Comparison of ENCODE assay signal across 7 mouse cellular contexts in genomic region chr19:46397436-46398001, GRCm38 (mm10). TPM values are rescaled to one million over a fixed set of nuclear protein-coding genes. Genes with fewer than 3 reads are reported as not detected.
DNase-seq lines count a peak whose midpoint lies in the region; ATAC-seq lines count a peak whose summit lies in the region.

No protein-coding gene starts in this region.

- peaks cover 5% of the 10 kb centered on the region; the same call in 1 of the 2 replicates for H3K36me3 ChIP-seq in intestine, embryonic 16.5 days (ENCODE audit: control insufficient read depth, insufficient read depth, low read length)
- H3K36me3 ChIP-seq in midbrain, embryonic 16.5 days (ENCODE audit: control insufficient read depth, insufficient read depth, low read length), result no peaks in the 10 kb centered on the region

- H3K9me3 ChIP-seq in intestine, embryonic 16.5 days (ENCODE audit: control insufficient read depth, low read length), result no peaks in the 10 kb centered on the region
- H3K9me3 ChIP-seq in midbrain, embryonic 16.5 days (replicated peaks; ENCODE audit: control insufficient read depth, low read length, poor library complexity, severe bottlenecking), result no peaks in the 10 kb centered on the region

- peak overlapping the region; percentile 81 for H3K4me2 ChIP-seq in intestine, embryonic 16.5 days (ENCODE audit: low read depth, low read length)
- H3K4me2 ChIP-seq in midbrain, embryonic 16.5 days (ENCODE audit: low read length), result peak overlapping the region; percentile 94

- 4% methylated on average over 17 of the region's 19 CpGs for WGBS in intestine, embryonic 16.5 days
- 0% methylated on average over 18 of the region's 19 CpGs for WGBS in midbrain, embryonic 16.5 days

- H3K4me1 ChIP-seq in intestine, embryonic 16.5 days (ENCODE audit: control insufficient read depth, insufficient read depth, low read length), result peaks cover 35% of the 10 kb centered on the region
- peaks cover 47% of the 10 kb centered on the region for H3K4me1 ChIP-seq in midbrain, embryonic 16.5 days (ENCODE audit: control insufficient read depth, insufficient read depth, low read length)

- H3K4me3 ChIP-seq in intestine, embryonic 16.5 days (ENCODE audit: low read length), result peak overlapping the region; percentile 95
- H3K4me3 ChIP-seq in midbrain, embryonic 16.5 days (ENCODE audit: low read depth, low read length), result peak overlapping the region; percentile 95

- no peak for ATAC-seq in intestine, embryonic 16.5 days
- no peak for ATAC-seq in midbrain, embryonic 16.5 days

- H3K27me3 ChIP-seq in intestine, embryonic 16.5 days (replicated peaks; ENCODE audit: control insufficient read depth, insufficient read depth, low read length), result no peaks in the 10 kb centered on the region
- H3K27me3 ChIP-seq in midbrain, embryonic 16.5 days (ENCODE audit: control insufficient read depth, insufficient read depth, low read depth, low read length), result no peaks in the 10 kb centered on the region

- H3K27ac ChIP-seq in intestine, embryonic 16.5 days (ENCODE audit: low read length), result peak overlapping the region; percentile 88
- no peak overlapping the region for H3K27ac ChIP-seq in midbrain, embryonic 16.5 days (ENCODE audit: low read length)

- DNase-seq in right cerebral cortex, postnatal 4 days, result peak; percentile 15
- no peak for DNase-seq in right cerebral cortex, postnatal 14 days
- DNase-seq in embryo, embryonic 11 days, result peak; percentile 54
- DNase-seq in frontal cortex, postnatal 25 days (ENCODE audit: low spot score in 2 of 2), result no peak
- DNase-seq in layer of hippocampus, postnatal 25 days (ENCODE audit: extremely low spot score in 1 of 2, low spot score in 1 of 2), result no peak

- H3K9ac ChIP-seq in intestine, embryonic 16.5 days (ENCODE audit: low read depth, low read length), result peak overlapping the region; percentile 89
- H3K9ac ChIP-seq in midbrain, embryonic 16.5 days (ENCODE audit: low read depth, low read length), result peak overlapping the region; percentile 79

RNA-seq across cellular contexts. Expression of gene Sufu, which starts 0.8 kb away (rescaled TPM):
- polyA plus RNA-seq in intestine, embryonic 16.5 days (2015; fragmentation: Nextera tagmentation; extraction: Ambion mirVana), result 20.5 and 20.7 TPM in 2 replicates
- 19.0 and 22.5 TPM in 2 replicates for polyA plus RNA-seq in midbrain, embryonic 16.5 days (2015; fragmentation: Nextera tagmentation; extraction: Ambion mirVana)
- total RNA-seq in layer of hippocampus, postnatal 25 days (2021), result 10 to 100 TPM; 19.4 to 22.1 TPM

RNA-seq across cellular contexts. Expression of gene Actr1a, which starts 2.0 kb away (rescaled TPM):
- 116 and 119 TPM in 2 replicates for polyA plus RNA-seq in intestine, embryonic 16.5 days (2015; fragmentation: Nextera tagmentation; extraction: Ambion mirVana)
- 378 and 383 TPM in 2 replicates for polyA plus RNA-seq in midbrain, embryonic 16.5 days (2015; fragmentation: Nextera tagmentation; extraction: Ambion mirVana)
- total RNA-seq in layer of hippocampus, postnatal 25 days (2021), result 100 to 1,000 TPM; 174 to 194 TPM

RNA-seq across cellular contexts. Expression of gene 2310034G01Rik, which starts 47.4 kb away (rescaled TPM):
- polyA plus RNA-seq in intestine, embryonic 16.5 days (2015; fragmentation: Nextera tagmentation; extraction: Ambion mirVana), result 1.3 and 1.5 TPM in 2 replicates
- polyA plus RNA-seq in midbrain, embryonic 16.5 days (2015; fragmentation: Nextera tagmentation; extraction: Ambion mirVana), result 1.4 and 2.7 TPM in 2 replicates
- total RNA-seq in layer of hippocampus, postnatal 25 days (2021), result under 1 TPM; 0.76 to 0.89 TPM

RNA-seq across cellular contexts. Expression of gene Mfsd13a, which starts 56.6 kb away (rescaled TPM):
- polyA plus RNA-seq in intestine, embryonic 16.5 days (2015; fragmentation: Nextera tagmentation; extraction: Ambion mirVana), result 16.2 and 16.3 TPM in 2 replicates
- polyA plus RNA-seq in midbrain, embryonic 16.5 days (2015; fragmentation: Nextera tagmentation; extraction: Ambion mirVana), result 10.7 and 11.8 TPM in 2 replicates
- 10 to 100 TPM; 29.9 to 31.4 TPM for total RNA-seq in layer of hippocampus, postnatal 25 days (2021)

RNA-seq across cellular contexts. Expression of gene Cuedc2, which starts 59.0 kb away (rescaled TPM):
- 127 and 132 TPM in 2 replicates for polyA plus RNA-seq in intestine, embryonic 16.5 days (2015; fragmentation: Nextera tagmentation; extraction: Ambion mirVana)
- 313 and 332 TPM in 2 replicates for polyA plus RNA-seq in midbrain, embryonic 16.5 days (2015; fragmentation: Nextera tagmentation; extraction: Ambion mirVana)
- 100 to 1,000 TPM; 164 to 189 TPM for total RNA-seq in layer of hippocampus, postnatal 25 days (2021)

Comparison
In these comparisons a context has a peak if more than half of its experiments do, and no peak if none do; other contexts are left out.
1. DNase-seq: peak in right cerebral cortex, postnatal 4 days (single experiment) and embryo, embryonic 11 days (single experiment); none in right cerebral cortex, postnatal 14 days (single experiment), frontal cortex, postnatal 25 days (0 of 2) and layer of hippocampus, postnatal 25 days (0 of 2).